Mouse (Mus musculus): ENCODE measurements around the gene Sdr42e1.

DNA sequence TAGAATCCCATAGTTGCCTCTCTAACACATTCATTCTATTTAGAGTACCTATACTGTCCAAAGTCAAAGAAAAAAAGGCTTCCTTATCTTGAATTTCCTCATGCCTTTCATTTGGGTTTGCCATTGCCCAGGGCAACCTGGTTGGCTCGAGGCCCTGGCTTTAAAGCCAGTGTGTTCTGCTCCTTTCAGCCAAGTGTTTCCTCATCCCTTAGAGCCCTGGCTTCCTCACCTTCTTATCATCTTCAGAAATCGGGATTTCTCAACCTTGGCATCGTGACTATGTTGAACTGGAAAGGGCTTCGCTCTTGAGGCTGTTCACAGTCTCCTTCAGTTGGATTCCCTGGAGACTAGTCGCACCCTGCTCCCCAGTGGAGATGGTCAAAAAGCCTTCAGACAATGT lies 41.1 kb upstream of the Sdr42e1 start:
- no peak for TF ChIP-seq CTCF (IDR thresholded peaks at IDR 0.05)
- TF ChIP-seq POLR2A (IDR thresholded peaks at IDR 0.05; ENCODE audit: insufficient read depth, low read depth, low read length): no peak

Data from heart, adult 2 months (tissue).